Mouse (Mus musculus): ENCODE data around the gene Kcnb1. TPM values are rescaled to one million over a fixed set of nuclear protein-coding genes. Genes with fewer than 3 reads are reported as not detected.

Gene Kcnb1
- polyA plus RNA-seq, 1 experiment from 2014 or later = 0.96 TPM

- WGBS = 95% methylated on average over 4 of the region's 4 CpGs
- Histone ChIP-seq H3K9ac (ENCODE audit: low read length) (no peak overlapping the region), H3K36me3 (ENCODE audit: control insufficient read depth, insufficient read depth, low read length) (no peaks in the 10 kb centered on the region), H3K4me3 (ENCODE audit: low read depth, low read length) (no peak overlapping the region), H3K4me2 (no peak overlapping the region), H3K9me3 (ENCODE audit: control insufficient read depth, low read length) (no peaks in the 10 kb centered on the region), H3K4me1 (ENCODE audit: control insufficient read depth, insufficient read depth, low read length) (no peaks in the 10 kb centered on the region; the same call in 1 of the 2 replicates), H3K27me3 (ENCODE audit: control insufficient read depth, insufficient read depth, low read length) (no peaks in the 10 kb centered on the region), H3K27ac (ENCODE audit: low read depth, low read length) (no peak overlapping the region)
- ATAC-seq (ENCODE audit: low FRiP score) = no peak
- DNase-seq (ENCODE audit: low spot score, missing footprints) = peak; percentile 59
Measured at GRCm38 (mm10) chr2:167159721-167160120, 30.2 kb downstream of the Kcnb1 start.

GRCm38 (mm10) chr2:167158780-167159179, 31.2 kb downstream of the Kcnb1 start:
- H3K4me3 ChIP-seq (ENCODE audit: low read depth, low read length) = no peak overlapping the region
- H3K4me1 ChIP-seq (ENCODE audit: control insufficient read depth, insufficient read depth, low read length) = no peaks in the 10 kb centered on the region; the same call in 1 of the 2 replicates
- H3K4me2 ChIP-seq = no peak overlapping the region
- peak; percentile 21 for DNase-seq (ENCODE audit: low spot score, missing footprints)
- no peak for ATAC-seq (ENCODE audit: low FRiP score)
- H3K27me3 ChIP-seq (ENCODE audit: control insufficient read depth, insufficient read depth, low read length) = no peaks in the 10 kb centered on the region
- no peaks in the 10 kb centered on the region for H3K36me3 ChIP-seq (ENCODE audit: control insufficient read depth, insufficient read depth, low read length)
- H3K9me3 ChIP-seq (ENCODE audit: control insufficient read depth, low read length) = no peaks in the 10 kb centered on the region
- H3K9ac ChIP-seq (ENCODE audit: low read length) = no peak overlapping the region
- H3K27ac ChIP-seq (ENCODE audit: low read depth, low read length) = no peak overlapping the region
- 82% methylated on average over 5 of the region's 5 CpGs for WGBS

DNA sequence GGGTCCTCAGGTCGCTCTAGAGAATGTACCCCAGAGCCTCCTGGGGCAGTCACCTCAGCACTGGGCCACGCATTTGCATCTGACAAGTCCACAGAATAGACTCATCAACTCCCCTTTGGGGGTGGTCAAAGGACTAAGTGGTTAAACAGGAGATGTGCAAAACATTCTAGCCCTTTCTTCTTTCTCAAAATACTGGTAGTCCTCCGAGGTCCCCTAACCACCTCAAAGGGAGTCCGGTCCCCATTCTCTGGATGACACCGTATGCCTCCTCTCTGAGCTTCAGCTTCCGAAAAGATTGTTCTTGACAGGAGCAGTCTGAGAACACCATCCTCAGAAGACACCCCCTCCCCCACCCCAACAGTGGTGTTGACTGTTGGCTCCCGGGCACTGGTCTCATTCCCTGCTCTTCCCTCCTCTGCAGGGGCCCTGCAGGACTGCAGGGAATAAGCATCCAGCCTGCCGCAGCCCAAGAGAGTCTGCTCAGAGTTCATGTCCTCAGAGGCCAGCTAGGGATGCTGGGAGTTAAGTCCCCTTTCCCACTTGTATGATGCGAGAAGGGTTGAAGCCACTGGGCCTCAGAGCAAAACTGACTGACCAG, 33.7 kb downstream of the Kcnb1 start:
- 39% methylated on average over 9 of the region's 9 CpGs for WGBS
- DNase-seq (ENCODE audit: low spot score, missing footprints) (peak; percentile 72), ATAC-seq (ENCODE audit: low FRiP score) (no peak)
- no peaks in the 10 kb centered on the region; the same call in 1 of the 2 replicates for H3K4me1 ChIP-seq (ENCODE audit: control insufficient read depth, insufficient read depth, low read length)
- H3K9me3 ChIP-seq (ENCODE audit: control insufficient read depth, low read length) = no peaks in the 10 kb centered on the region
- H3K4me3 ChIP-seq (ENCODE audit: low read depth, low read length) = no peak overlapping the region
- H3K27me3 ChIP-seq (ENCODE audit: control insufficient read depth, insufficient read depth, low read length) = no peaks in the 10 kb centered on the region
- no peak overlapping the region for H3K9ac ChIP-seq (ENCODE audit: low read length)
- H3K36me3 ChIP-seq (ENCODE audit: control insufficient read depth, insufficient read depth, low read length) = no peaks in the 10 kb centered on the region
- H3K4me2 ChIP-seq = no peak overlapping the region
- H3K27ac ChIP-seq (ENCODE audit: low read depth, low read length) = no peak overlapping the region

DNA sequence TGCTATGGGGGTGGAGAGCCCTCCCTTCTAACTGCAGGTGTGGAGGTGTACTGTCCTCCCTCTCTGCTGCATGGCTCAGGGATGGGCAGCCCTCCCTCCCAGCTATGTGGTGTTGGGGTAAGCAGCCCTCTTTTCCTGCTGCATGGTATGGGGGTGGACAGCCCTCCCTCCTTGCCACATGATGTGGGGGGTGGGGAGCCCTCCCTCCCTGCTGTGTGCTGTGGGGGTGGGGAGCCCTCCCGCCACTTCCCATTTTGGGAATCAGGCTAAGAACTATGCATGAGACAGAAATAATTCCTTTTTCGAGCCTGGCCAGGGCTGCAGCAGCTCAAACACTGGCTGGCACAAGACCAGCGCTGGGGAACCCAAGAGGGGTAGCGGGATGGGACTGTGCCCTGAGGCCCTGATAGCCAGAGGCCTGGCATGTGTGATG, 34.4 kb downstream of the Kcnb1 start:
- Histone ChIP-seq H3K27ac (ENCODE audit: low read depth, low read length) (no peak overlapping the region), H3K4me3 (ENCODE audit: low read depth, low read length) (no peak overlapping the region), H3K4me2 (no peak overlapping the region), H3K4me1 (ENCODE audit: control insufficient read depth, insufficient read depth, low read length) (no peaks in the 10 kb centered on the region; the same call in 1 of the 2 replicates), H3K9me3 (ENCODE audit: control insufficient read depth, low read length) (no peaks in the 10 kb centered on the region), H3K9ac (ENCODE audit: low read length) (no peak overlapping the region), H3K27me3 (ENCODE audit: control insufficient read depth, insufficient read depth, low read length) (no peaks in the 10 kb centered on the region), H3K36me3 (ENCODE audit: control insufficient read depth, insufficient read depth, low read length) (no peaks in the 10 kb centered on the region)
- WGBS = 61% methylated on average over 4 of the region's 4 CpGs
- no peak for ATAC-seq (ENCODE audit: low FRiP score)
- peak; percentile 1 for DNase-seq (ENCODE audit: low spot score, missing footprints)

GRCm38 (mm10) chr2:167150880-167151279, 39.1 kb downstream of the Kcnb1 start:
- DNase-seq (ENCODE audit: low spot score, missing footprints) (no peak), ATAC-seq (ENCODE audit: low FRiP score) (no peak)
- H3K27ac ChIP-seq (ENCODE audit: low read depth, low read length) = no peak overlapping the region
- no peak overlapping the region for H3K9ac ChIP-seq (ENCODE audit: low read length)
- H3K4me3 ChIP-seq (ENCODE audit: low read depth, low read length) = no peak overlapping the region
- 93% methylated on average over 6 of the region's 6 CpGs for WGBS
- H3K4me1 ChIP-seq (ENCODE audit: control insufficient read depth, insufficient read depth, low read length) = no peaks in the 10 kb centered on the region; the same call in 1 of the 2 replicates
- no peak overlapping the region for H3K4me2 ChIP-seq
- H3K36me3 ChIP-seq (ENCODE audit: control insufficient read depth, insufficient read depth, low read length) = no peaks in the 10 kb centered on the region
- H3K27me3 ChIP-seq (ENCODE audit: control insufficient read depth, insufficient read depth, low read length) = no peaks in the 10 kb centered on the region
- H3K9me3 ChIP-seq (ENCODE audit: control insufficient read depth, low read length) = no peaks in the 10 kb centered on the region

- Histone ChIP-seq H3K4me3 (ENCODE audit: low read depth, low read length) (no peak overlapping the region), H3K4me1 (ENCODE audit: control insufficient read depth, insufficient read depth, low read length) (no peaks in the 10 kb centered on the region), H3K4me2 (no peak overlapping the region), H3K9me3 (ENCODE audit: control insufficient read depth, low read length) (no peaks in the 10 kb centered on the region), H3K27me3 (ENCODE audit: control insufficient read depth, insufficient read depth, low read length) (no peaks in the 10 kb centered on the region), H3K27ac (ENCODE audit: low read depth, low read length) (no peak overlapping the region), H3K36me3 (ENCODE audit: control insufficient read depth, insufficient read depth, low read length) (no peaks in the 10 kb centered on the region), H3K9ac (ENCODE audit: low read length) (no peak overlapping the region)
- peak; percentile 14 for DNase-seq (ENCODE audit: low spot score, missing footprints)
- no peak for ATAC-seq (ENCODE audit: low FRiP score)
- 89% methylated on average over 7 of the region's 7 CpGs for WGBS
Measured at GRCm38 (mm10) chr2:167150135-167150534, 39.8 kb downstream of the Kcnb1 start.

DNA sequence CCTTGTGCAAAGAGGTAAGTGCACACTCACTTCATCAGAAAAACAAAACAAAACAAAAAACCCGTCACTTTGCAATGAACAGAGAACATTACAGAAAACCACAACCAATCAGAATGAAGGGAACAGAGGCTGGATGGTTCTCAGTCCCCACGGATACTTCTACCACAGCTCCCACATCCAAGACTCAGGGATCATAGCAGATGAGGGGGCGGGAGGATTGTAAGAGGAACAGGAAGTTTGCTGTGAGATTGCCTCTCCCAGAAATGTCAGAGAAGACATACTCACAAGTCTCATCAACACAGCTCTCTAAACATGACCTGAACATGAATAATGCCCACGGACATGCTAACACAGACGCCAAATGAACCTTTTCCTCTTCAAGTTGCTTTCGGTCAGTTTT, 40.9 kb downstream of the Kcnb1 start:
- no peaks in the 10 kb centered on the region for H3K27me3 ChIP-seq (ENCODE audit: control insufficient read depth, insufficient read depth, low read length)
- no peak overlapping the region for H3K27ac ChIP-seq (ENCODE audit: low read depth, low read length)
- ATAC-seq (ENCODE audit: low FRiP score) (no peak), DNase-seq (ENCODE audit: low spot score, missing footprints) (peak; percentile 39)
- no peaks in the 10 kb centered on the region for H3K36me3 ChIP-seq (ENCODE audit: control insufficient read depth, insufficient read depth, low read length)
- peaks cover 6% of the 10 kb centered on the region; the same call in 1 of the 2 replicates for H3K4me1 ChIP-seq (ENCODE audit: control insufficient read depth, insufficient read depth, low read length)
- no peaks in the 10 kb centered on the region for H3K9me3 ChIP-seq (ENCODE audit: control insufficient read depth, low read length)
- no peak overlapping the region for H3K4me3 ChIP-seq (ENCODE audit: low read depth, low read length)
- WGBS = 96% methylated on average over 6 of the region's 6 CpGs
- H3K9ac ChIP-seq (ENCODE audit: low read length) = no peak overlapping the region
- H3K4me2 ChIP-seq = no peak overlapping the region

GRCm38 (mm10) chr2:167147708-167148107, 42.2 kb downstream of the Kcnb1 start:
- Histone ChIP-seq H3K27me3 (ENCODE audit: control insufficient read depth, insufficient read depth, low read length) (no peaks in the 10 kb centered on the region), H3K4me1 (ENCODE audit: control insufficient read depth, insufficient read depth, low read length) (peaks cover 6% of the 10 kb centered on the region; the same call in 1 of the 2 replicates), H3K9ac (ENCODE audit: low read length) (no peak overlapping the region), H3K27ac (ENCODE audit: low read depth, low read length) (no peak overlapping the region), H3K36me3 (ENCODE audit: control insufficient read depth, insufficient read depth, low read length) (no peaks in the 10 kb centered on the region), H3K4me2 (no peak overlapping the region), H3K9me3 (ENCODE audit: control insufficient read depth, low read length) (no peaks in the 10 kb centered on the region), H3K4me3 (ENCODE audit: low read depth, low read length) (no peak overlapping the region)
- WGBS = 91% methylated on average over 8 of the region's 8 CpGs
- peak; percentile 53 for DNase-seq (ENCODE audit: low spot score, missing footprints)
- no peak for ATAC-seq (ENCODE audit: low FRiP score)

- Histone ChIP-seq H3K4me2 (no peak overlapping the region), H3K9me3 (ENCODE audit: control insufficient read depth, low read length) (no peaks in the 10 kb centered on the region), H3K4me1 (ENCODE audit: control insufficient read depth, insufficient read depth, low read length) (peaks cover 6% of the 10 kb centered on the region; the same call in 1 of the 2 replicates), H3K36me3 (ENCODE audit: control insufficient read depth, insufficient read depth, low read length) (no peaks in the 10 kb centered on the region), H3K27ac (ENCODE audit: low read depth, low read length) (no peak overlapping the region), H3K4me3 (ENCODE audit: low read depth, low read length) (no peak overlapping the region), H3K27me3 (ENCODE audit: control insufficient read depth, insufficient read depth, low read length) (no peaks in the 10 kb centered on the region), H3K9ac (ENCODE audit: low read length) (no peak overlapping the region)
- 75% methylated on average over 5 of the region's 5 CpGs for WGBS
- no peak for ATAC-seq (ENCODE audit: low FRiP score)
- DNase-seq (ENCODE audit: low spot score, missing footprints) = no peak
Measured at GRCm38 (mm10) chr2:167145904-167146303, 44.1 kb downstream of the Kcnb1 start.

Data from midbrain, embryonic 11.5 days (tissue).